Mouse (Mus musculus) frontal cortex, postnatal 36 days (tissue): ENCODE data around the gene Map7.

Experiments
- DNase-seq, 2 experiments: peaks; one replicate each; pipeline ENCODE4 v3.0.0; 2022; ENCODE audit warnings: low spot score in 2 of 2

The Map7 gene

DNA sequence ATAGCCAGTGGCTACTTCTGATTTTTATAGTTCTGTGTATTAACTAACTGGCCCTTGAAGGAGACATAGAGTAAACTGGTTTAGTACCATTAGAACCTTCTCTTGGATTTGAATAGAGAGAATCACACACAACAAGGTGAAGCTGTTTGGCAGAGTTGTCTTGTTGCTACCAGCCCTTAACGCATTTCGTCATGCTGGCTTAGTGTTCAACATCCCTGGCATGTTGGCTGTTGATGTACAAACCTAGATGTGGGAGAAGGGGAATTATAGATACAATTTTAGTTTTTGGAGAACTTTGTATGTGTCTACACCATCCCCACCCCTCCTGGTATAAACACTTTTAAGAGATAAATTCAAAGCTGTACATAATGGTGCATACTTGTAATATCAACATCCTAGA is 37.5 kb downstream of the Map7 start:
- no peak for DNase-seq

DNA sequence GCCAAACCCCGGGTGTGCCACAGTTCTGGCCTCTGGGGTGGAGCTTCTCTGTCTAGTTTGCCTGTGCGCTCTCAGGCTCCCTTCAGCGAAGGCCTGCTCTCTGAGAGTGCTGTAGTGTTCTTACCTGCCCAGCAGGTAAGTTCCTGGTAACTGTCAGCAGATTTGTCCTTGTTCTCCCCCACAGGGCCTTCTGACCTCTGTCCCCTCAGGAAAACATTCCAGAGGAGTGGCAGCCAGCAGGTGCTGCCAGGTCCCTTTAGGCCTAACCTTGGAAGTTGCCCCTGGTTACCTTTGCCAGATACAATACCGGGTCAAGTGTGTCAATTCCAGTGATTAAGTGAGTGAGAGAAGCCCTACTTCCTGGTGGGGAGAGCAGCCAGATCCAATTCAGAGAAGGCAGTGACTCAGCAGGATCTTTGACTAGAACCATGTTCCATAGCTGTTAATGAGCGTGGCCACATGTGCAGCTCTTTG is 38.6 kb downstream of the Map7 start:
- DNase-seq, result no peak

DNA sequence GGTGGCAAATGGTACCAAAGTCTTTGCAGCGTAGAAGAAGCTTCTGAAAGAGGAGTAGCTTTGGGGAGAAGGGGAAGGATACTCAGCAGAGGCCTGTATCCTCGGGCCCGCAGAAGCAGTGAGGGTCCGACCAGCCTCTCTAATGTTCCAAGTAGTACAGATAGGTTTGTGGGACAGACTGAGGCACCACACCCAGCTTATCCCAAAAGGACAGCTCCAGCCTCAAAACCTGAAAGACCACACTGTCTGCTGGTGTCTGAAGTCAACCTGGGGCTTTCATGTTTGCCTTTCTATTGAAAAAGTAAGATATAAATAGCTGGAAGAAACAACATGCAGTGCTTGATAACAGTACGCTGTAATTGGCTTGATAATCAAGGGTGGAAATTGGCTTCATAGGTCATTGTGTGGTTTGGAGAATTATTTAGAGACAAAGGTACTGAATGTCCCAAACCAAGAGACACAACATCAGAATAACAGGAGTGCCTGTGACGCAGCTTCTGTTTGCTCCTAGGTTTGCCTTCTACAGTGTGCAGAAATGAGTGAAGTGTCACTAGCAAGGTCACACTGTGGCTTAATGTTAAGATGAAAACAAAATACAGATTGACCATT is 42.0 kb downstream of the Map7 start:
- DNase-seq, result no peak

DNA sequence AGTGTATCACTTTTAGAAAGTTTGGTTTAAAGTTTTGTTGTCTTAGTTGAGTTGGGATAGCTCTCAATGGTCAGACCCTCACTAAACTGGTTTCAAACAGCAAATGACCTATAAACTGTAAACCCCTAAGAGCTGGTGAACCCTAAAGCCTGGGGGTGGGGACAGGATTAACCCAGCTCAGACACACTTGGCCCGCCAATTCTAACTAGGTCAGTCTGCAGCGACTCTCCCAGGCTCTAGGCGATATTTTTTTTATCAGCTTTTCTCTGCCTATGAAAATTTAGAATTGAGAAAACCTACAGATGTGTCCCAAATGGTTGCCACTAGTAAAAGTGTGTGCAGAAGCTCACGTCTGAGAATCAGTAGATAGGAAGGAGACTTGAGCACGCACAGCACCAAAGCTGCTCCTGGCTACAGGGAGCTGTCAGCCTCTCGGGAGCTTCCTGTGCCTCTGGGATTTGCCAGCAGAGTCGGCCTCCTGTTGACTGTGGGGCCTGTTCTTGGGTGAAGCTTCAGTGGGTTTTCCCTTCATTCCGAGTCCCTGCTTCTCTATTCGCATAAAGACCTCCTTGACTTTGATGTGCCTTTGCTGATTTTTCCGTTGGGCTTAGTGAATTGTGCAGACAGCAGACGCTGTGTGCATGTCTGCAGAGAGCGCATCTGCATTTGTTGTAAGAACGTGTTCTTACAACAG is 46.7 kb downstream of the Map7 start:
- no peak for DNase-seq

DNA sequence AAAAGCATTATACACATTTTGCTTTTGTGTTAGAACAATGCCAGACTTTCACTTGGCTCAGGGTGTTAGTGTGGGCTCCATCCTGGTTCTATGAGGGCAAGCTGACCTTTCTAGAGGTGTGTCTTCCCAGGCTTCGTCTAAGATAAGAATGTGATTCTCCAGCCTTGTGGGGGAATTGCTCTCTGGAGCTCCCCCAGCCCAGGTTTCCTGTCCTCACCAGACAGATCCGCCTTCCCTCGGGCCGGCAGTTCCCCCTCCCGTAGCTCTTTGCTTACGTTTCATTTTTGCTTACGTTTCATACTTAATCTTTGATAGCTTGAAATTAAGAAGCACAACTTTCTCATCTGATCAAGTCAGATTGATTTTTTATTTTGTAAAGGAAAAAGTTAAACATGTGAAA is 48.8 kb downstream of the Map7 start:
- no peak for DNase-seq

DNA sequence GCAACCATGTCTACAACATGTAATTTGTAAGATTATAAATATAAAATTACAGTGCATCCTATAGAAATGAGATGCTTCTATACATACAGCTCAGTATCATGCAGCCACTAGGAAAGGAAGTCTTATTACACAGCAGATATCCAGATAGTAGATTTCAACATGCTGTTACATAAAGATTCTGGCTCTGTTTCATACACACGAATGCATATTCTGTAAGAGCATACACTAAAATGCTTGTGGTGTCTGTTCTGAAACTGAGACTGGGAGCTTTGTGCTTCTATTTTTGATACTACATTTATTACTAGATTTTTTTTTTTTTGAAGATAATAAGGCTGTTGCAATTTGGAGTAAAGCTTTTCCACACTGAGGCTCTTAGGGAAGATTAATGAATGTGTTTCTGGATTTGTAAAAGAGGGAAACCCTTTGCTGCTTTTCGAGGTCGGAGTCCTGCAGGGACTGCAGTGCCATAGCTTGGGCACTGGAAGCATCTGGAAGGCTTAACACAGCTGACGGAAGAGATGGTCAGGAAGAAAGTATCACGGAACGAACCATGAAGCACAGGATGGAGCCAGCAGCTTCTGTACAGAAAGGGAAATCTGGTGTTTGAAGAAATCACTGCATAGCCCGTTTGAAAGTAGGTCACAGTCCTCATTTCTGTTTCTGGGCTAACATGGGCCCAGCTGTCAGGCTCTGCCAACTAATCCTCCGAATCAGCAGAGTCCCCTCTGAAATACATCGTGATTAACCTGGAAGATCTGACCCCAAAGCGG is 50.9 kb downstream of the Map7 start:
- no peak for DNase-seq

DNA sequence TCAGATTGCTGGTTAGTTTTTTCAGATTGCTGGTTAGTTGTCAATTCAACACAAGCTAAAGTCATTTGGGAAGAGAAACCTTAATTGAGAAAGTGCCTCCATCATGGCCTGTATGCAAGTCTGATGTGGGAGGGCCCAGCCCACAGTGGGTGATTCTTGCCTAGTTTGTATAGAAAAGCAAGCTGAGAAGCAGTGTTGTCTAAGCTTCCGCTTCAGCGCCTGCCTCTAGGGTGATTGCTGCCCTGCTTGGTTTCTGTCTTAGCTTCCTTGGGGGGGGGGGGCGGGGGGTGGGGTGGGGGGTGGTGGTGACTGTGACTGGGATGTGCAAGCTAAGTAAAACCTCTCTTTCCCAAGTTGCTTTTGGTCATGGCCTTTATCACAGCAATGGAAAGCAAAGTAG is 53.0 kb downstream of the Map7 start:
- no peak for DNase-seq

DNA sequence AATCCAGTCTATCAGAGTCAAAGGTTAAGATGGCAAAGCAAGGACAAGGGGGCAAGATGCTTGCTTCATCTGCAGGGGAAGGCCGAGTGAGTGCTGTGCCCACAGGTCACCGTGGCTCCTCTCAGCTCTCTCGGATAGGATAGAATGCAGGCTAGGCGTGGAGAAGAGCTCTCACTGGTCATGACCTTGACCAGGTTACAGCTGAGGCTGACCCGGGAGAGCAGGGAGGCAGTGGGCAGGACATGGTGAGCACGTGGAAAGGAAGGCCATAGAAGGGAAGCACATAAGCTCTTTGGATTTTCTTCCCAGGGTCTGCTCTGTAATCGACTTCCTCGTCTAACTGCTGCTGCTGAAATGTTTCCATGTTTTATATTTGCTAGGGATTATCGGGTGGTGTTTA is 53.9 kb downstream of the Map7 start:
- no peak for DNase-seq

DNA sequence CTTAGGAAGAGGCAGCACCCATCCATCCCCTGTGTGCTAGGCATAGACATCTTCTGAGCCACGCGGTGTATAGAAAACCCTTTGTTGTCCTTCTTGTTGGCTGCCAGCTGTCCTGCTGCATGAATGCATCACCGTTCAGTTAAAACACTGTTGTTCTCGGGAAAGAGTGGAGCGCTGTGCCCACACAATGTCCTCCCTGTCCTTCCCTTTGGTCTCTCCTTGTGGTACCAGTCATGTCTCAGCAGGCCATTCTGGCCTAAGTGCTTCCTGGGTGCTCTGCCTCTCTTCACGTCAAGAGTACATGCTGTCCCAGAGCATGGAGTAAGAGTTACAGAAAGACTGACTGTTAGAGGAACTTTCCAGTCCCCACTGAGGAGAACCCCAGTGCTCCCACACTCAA is 54.5 kb downstream of the Map7 start:
- DNase-seq, result no peak

DNA sequence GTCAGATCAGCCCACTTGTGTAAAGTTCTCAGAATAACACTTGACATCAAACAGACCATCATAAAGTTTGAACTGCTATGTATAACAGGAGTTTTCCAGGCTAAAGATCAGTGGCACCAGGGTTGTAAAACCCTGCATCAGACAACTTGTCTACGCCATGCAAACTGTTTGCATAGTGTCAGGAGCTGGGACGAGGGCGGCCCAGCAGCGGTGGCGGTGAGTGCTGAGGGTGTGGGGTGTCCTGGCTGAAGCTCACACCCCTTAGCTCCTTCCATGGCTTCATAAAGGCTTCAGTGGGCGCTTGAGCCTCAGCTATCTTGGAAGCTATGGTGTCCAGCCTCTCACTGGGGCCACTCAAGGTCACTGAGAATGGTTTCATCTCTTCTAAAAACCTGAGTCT is 55.2 kb downstream of the Map7 start:
- no peak for DNase-seq

DNA sequence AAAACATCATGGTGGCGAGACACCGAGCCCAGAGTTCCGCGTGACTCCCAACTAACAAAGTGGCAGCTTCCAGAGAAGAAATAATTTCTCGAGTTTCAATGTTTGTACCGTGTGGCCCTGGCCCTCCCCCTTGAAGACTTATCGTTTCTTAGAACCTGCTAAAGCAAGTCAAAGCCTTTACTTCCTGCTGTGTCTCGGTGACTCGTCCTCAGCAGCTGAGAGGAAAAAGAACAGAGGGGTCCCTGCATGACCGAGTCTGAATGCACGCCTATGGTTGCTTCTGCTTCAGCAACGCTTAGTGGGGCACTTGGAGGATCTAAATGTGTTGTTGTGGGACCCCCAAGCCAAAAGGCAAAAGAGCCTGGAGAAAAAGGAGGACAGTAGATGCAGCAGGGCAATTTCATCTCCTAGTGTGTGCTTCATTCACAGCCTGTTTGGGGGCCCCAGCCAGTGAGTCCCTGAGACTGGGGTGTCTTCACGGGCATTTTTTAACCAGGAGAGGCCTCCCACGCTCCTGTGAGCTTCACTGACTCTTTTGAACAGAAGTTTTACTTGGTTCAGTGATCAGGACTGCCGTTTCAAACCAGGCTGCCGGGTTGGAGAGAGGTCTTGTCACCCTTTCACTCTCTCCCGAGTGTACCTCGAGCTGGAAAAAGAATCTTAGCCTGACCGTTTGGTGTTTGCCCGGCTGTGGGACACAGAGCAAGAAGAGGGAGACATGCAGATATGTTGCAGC is 56.6 kb downstream of the Map7 start:
- no peak for DNase-seq

DNA sequence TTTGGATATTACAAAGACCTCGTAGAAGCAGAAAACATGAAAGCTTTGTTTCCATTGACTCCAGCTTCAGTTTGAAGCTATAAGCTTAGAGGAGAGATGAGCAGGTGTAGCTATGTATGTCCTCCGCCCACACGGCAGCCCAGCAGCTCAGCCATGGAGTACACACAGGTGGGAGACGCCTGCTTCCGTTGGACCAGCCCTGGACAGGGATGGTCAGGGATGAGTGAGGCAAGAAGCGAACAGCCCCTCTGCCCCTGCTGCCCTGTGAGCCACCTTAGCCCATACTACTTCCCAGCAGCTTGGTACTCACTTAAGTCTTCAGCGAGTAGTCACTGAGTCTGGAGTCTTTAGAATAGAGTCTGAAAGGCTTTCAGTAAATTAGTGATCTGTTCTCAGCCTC is 58.7 kb downstream of the Map7 start:
- DNase-seq, result no peak

DNA sequence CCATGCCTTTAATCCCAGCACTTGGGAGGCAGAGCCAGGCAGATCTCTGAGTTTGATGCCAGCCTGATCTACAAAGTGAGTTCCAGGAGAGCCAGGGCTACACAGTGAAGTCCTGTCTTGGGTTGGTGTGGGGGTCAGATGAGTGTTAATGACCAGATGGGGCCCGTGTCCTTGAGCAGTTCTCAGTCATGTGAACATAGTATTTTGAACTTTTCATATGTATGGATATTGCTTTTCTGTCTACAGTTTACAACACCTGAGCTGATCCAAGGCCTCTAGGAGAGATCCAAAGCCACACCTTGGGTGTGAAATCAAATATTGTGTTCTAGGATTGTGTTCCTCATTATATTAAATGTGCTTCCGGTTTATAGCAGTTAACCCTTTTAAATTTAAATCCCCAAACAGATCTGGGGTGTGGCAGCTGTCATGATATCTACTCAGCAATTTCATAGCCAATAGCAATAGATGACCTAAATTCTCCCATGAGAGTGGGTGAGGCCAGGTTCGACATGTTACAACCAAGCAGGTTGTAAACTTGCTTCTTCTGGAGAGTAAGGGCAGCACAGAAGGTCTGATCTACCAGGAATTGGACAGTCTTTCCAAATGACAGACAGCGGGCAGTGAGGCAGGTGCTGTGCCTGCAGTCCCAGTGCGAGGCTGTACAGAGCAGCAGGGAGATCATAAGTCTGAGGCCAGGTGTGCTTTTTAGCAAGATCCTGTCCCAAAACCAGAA is 61.5 kb downstream of the Map7 start:
- no peak for DNase-seq

DNA sequence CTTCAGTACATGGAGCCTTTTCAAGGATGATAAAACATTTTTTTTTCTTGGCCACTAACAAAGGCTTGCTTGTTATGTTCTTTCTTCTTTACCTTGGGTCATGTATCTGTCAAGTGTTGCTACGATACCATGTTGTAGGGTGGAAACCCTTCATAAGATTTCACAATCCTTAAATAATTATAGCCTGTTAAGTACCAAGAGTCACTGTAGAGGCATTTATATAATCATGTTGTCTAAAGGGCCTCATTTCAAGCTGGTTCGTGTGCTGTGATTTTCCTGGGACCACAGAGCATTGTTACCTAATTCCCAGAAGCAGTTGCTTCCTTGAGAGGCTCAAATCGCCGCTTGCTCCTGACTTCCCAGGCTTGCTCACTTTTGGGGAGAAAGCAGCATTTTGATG is 66.1 kb downstream of the Map7 start:
- DNase-seq, result no peak

DNA sequence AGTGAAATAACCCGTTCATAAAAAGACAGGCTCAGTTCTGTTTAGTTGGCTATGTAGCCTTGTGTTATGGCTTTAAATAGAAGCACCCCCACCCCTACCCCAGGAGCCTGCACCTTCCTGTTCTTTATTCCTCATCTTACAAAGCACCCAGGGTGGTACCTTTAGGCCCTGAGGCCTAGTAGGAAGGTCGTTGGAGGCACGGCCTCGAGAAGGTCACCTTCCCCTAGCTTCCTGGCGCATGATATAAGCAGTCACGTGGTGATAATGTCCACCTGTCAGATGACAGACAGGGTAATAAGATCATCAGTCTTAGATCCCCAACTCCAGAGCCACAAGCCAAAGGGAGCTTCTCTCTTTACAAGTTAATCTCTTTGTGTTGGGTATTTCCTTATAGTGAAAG is 68.7 kb downstream of the Map7 start:
- no peak for DNase-seq

DNA sequence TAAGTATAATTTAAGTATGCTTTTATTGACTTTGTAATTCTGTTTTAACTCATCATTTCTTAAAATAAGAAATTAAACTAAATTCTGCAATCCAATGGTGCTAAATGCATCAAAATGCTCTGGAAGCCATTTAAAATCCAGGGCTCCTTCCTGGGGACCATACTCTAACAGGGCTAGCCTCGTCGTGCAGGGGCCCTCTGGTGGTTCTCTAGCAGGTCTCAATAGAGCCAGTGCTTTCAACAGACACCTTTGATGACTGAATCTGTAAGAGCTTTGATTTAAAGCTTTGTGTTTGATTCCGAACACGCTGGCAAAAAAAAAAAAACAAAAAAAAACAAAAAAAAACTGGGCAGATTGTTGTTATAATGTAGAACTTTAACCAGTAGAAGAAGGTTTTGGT is 70.6 kb downstream of the Map7 start:
- no peak for DNase-seq

DNA sequence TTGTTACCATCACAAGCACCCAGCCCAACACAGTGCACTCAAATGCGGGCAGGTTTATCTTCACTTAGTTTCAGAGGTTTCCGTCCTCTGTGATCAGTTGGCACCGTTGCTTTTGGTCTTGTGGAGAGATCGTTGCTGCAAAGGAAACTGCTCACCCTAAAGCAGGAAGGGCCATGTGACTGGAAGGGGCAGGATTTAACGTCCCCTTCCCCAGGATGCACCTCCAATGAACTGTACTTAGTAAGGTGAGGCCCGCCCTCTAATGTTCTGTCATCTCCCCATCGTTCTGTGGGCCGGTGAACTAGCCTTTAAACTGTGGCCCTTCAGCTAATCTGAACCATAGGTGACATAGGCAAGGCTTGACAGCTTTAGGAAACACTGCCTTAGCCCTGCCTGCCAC is 71.3 kb downstream of the Map7 start:
- no peak for DNase-seq

DNA sequence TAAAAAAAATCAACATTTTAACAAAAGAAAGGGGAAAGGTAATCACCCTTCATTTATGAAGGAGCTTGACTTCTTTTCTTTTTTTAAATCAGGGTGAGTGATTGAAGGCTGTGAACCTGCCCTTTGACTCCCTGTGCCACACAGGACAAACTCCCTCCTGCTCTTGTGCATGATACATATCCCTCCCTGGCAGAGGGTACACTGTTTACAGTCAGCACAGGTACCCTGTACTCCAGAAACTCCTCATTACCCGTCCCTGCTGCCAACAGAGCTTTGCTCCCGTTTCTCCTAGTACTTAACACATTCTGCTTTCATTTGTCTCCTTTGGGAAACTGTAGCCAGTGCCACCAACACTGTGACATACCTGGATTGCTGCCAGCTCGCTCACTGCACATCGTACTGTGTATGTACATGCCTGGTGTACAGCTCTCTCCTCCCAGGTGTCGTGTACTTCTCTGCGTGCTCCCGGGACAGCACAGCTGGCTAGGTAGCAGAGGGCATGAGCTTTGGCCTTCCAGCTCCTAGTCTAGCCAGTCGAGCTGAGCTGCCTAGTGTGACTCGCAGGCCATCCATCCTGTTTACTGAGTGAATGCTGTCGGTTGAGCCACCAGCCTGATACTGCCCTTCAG is 72.3 kb downstream of the Map7 start:
- no peak for DNase-seq

DNA sequence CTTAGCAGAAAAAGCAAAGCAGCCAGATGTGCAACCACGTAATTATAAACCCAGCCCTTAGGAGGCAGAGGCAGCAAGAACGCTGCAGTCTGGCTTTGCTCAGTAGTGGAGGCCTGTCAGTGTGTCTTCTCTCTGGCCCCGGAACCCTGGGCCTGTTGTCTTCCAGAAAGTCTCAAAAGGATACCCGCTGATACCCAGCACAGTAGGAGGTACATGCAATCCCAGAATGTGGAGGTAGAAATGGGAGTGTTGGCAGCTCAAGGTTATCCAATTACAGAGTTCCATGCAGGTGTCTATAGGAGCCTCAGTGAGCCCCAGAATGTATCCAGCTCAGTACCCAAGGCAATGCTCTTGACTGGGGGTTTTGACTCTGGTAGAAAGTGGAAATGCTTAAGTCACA is 73.7 kb downstream of the Map7 start:
- no peak for DNase-seq

DNA sequence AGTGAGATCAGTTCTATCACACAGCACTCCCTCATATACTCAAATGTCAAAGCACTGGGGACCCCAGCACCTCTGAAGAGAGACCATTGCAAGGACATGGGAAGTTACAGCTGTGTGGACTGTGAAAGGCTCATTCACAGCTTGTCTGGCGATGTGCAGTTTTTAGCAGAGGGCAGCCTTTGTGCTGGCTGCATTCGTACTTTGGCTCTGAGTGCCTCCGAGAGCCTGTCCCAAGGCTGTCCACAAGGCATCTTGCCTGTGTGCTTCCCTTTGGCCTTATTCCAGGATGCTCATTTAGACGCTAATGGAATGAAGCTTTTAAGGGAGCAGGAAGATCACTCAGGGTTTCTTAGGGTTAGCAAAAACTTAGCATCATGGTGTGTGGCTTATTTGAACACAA is 78.5 kb downstream of the Map7 start:
- DNase-seq, result no peak

DNA sequence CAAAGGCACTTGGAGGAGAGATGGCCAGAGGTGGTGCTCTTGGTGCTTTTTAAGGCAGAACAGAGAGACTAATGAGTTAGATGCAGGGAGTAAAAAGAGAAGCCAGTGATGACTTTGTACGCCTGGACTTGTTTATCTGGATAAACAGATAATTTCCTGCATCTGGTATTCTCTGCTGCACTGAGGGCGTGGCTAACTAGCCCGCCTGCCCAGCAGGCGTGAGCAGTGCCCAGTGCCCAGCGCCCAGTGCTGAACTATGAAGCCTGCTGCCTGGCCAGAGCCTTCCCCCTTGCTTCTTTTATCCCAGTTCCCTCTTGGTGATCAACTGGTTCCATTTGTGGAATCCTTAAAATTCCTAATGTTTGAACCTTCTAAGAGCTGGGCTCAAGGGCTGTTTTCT is 81.8 kb downstream of the Map7 start:
- no peak for DNase-seq
